Mouse (Mus musculus): ENCODE measurements around the gene Olfr224. TPM values are rescaled to one million over a fixed set of nuclear protein-coding genes. Genes with fewer than 3 reads are reported as not detected.

Gene Olfr224
- polyA plus RNA-seq, 1 experiment, result not detected

- H3K4me1 ChIP-seq (ENCODE audit: control insufficient read depth, insufficient read depth, low read length), result no peaks in the 10 kb centered on the region
- WGBS, result 83% methylated on average over 3 of the region's 3 CpGs
- no peaks in the 10 kb centered on the region for H3K27me3 ChIP-seq (ENCODE audit: control insufficient read depth, insufficient read depth, low read length)
- H3K27ac ChIP-seq (ENCODE audit: insufficient read depth, low read length), result no peak overlapping the region
- TF ChIP-seq CTCF (IDR thresholded peaks at IDR 0.05; ENCODE audit: borderline replicate concordance, insufficient read depth, low read depth, low read length) (no peak), POLR2A (IDR thresholded peaks at IDR 0.05; ENCODE audit: borderline replicate concordance, insufficient read depth, low read length) (no peak)
- H3K4me3 ChIP-seq (replicated peaks; ENCODE audit: insufficient read depth, low read depth, low read length), result no peak overlapping the region
- DNase-seq, result no peak
Measured at GRCm38 (mm10) chr11:58605228-58605627, 34.9 kb upstream of the Olfr224 start.

DNA sequence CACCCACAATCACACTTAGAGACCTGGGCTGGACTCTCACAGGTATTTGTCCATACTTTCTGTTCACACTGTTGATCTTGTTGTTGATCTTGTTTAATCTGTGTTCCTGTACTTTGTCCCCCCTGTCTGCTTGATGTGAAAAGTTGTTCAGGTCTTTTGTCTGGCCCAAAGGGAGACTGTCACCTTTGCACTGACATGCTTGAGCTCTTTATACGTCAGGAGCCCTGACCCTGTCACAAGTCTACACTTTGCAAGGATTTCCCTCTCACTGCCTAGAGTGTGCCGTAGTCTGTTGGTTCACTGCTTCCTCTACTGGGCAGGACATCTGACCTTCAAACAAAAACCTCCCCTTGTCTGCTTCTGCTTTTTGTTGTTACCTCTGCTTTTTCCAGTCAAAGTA, 34.3 kb upstream of the Olfr224 start:
- no peaks in the 10 kb centered on the region for H3K27me3 ChIP-seq (ENCODE audit: control insufficient read depth, insufficient read depth, low read length)
- H3K4me1 ChIP-seq (ENCODE audit: control insufficient read depth, insufficient read depth, low read length), result no peaks in the 10 kb centered on the region
- WGBS, result 70% methylated on average over 2 of the region's 2 CpGs
- no peak overlapping the region for H3K4me3 ChIP-seq (replicated peaks; ENCODE audit: insufficient read depth, low read depth, low read length)
- no peak for DNase-seq
- TF ChIP-seq POLR2A (IDR thresholded peaks at IDR 0.05; ENCODE audit: borderline replicate concordance, insufficient read depth, low read length) (no peak), CTCF (IDR thresholded peaks at IDR 0.05; ENCODE audit: borderline replicate concordance, insufficient read depth, low read depth, low read length) (no peak)
- H3K27ac ChIP-seq (ENCODE audit: insufficient read depth, low read length), result no peak overlapping the region

- no peak overlapping the region for H3K4me3 ChIP-seq (replicated peaks; ENCODE audit: insufficient read depth, low read depth, low read length)
- no peak for DNase-seq
- H3K27ac ChIP-seq (ENCODE audit: insufficient read depth, low read length), result no peak overlapping the region
- no peaks in the 10 kb centered on the region for H3K27me3 ChIP-seq (ENCODE audit: control insufficient read depth, insufficient read depth, low read length)
- no peaks in the 10 kb centered on the region for H3K4me1 ChIP-seq (ENCODE audit: control insufficient read depth, insufficient read depth, low read length)
- 79% methylated on average over 6 of the region's 6 CpGs for WGBS
- TF ChIP-seq POLR2A (IDR thresholded peaks at IDR 0.05; ENCODE audit: borderline replicate concordance, insufficient read depth, low read length), result no peak
- no peak for TF ChIP-seq CTCF (IDR thresholded peaks at IDR 0.05; ENCODE audit: borderline replicate concordance, insufficient read depth, low read depth, low read length)
Measured at GRCm38 (mm10) chr11:58602800-58603560, 32.6 kb upstream of the Olfr224 start.

- TF ChIP-seq CTCF (IDR thresholded peaks at IDR 0.05; ENCODE audit: borderline replicate concordance, insufficient read depth, low read depth, low read length), result no peak
- no peak for TF ChIP-seq POLR2A (IDR thresholded peaks at IDR 0.05; ENCODE audit: borderline replicate concordance, insufficient read depth, low read length)
- H3K4me1 ChIP-seq (ENCODE audit: control insufficient read depth, insufficient read depth, low read length), result no peaks in the 10 kb centered on the region
- H3K27ac ChIP-seq (ENCODE audit: insufficient read depth, low read length), result no peak overlapping the region
- no peak overlapping the region for H3K4me3 ChIP-seq (replicated peaks; ENCODE audit: insufficient read depth, low read depth, low read length)
- DNase-seq, result no peak
- H3K27me3 ChIP-seq (ENCODE audit: control insufficient read depth, insufficient read depth, low read length), result no peaks in the 10 kb centered on the region
Measured at GRCm38 (mm10) chr11:58602062-58602461, 31.7 kb upstream of the Olfr224 start.

- no peaks in the 10 kb centered on the region for H3K27me3 ChIP-seq (ENCODE audit: control insufficient read depth, insufficient read depth, low read length)
- TF ChIP-seq POLR2A (IDR thresholded peaks at IDR 0.05; ENCODE audit: borderline replicate concordance, insufficient read depth, low read length), result no peak
- no peak for TF ChIP-seq CTCF (IDR thresholded peaks at IDR 0.05; ENCODE audit: borderline replicate concordance, insufficient read depth, low read depth, low read length)
- H3K27ac ChIP-seq (ENCODE audit: insufficient read depth, low read length), result no peak overlapping the region
- DNase-seq, result no peak
- H3K4me1 ChIP-seq (ENCODE audit: control insufficient read depth, insufficient read depth, low read length), result no peaks in the 10 kb centered on the region; the same call in 1 of the 2 replicates
- no peak overlapping the region for H3K4me3 ChIP-seq (replicated peaks; ENCODE audit: insufficient read depth, low read depth, low read length)
- 74% methylated on average over 13 of the region's 13 CpGs for WGBS
Measured at GRCm38 (mm10) chr11:58597837-58598236, 27.5 kb upstream of the Olfr224 start.

DNA sequence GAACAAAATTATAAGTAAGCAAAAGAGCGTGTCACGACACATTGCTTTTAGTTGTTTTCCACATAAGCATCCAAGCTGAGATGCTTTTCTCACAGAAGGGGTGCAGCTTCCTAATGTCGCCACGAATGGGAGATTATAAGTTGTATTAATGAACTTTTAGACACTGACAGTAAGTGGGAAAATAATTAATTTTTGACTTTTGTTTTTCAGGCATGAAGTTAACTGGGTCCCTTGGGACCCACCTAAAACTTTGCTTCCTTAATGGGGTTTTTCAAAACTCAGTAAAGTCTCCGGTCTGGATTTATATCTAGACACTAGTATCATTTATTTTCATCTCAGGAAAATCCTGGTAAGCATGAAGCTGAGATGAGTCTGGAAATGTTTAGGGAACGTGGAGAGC, 24.5 kb upstream of the Olfr224 start, which contains the start of gene Olfr324:
Gene Olfr324 (plus strand): TSS at position 301 of the 400 bp plus-strand sequence.
- Histone ChIP-seq H3K4me1 (ENCODE audit: control insufficient read depth, insufficient read depth, low read length) (no peaks in the 10 kb centered on the region; the same call in 1 of the 2 replicates), H3K27me3 (ENCODE audit: control insufficient read depth, insufficient read depth, low read length) (no peaks in the 10 kb centered on the region), H3K27ac (ENCODE audit: insufficient read depth, low read length) (no peak within 1 kb of the TSS), H3K4me3 (replicated peaks; ENCODE audit: insufficient read depth, low read depth, low read length) (no peak within 1 kb of the TSS)
- no peak for DNase-seq
- 79% methylated on average over 6 of the region's 6 CpGs for WGBS
- TF ChIP-seq CTCF (IDR thresholded peaks at IDR 0.05; ENCODE audit: borderline replicate concordance, insufficient read depth, low read depth, low read length) (no peak), POLR2A (IDR thresholded peaks at IDR 0.05; ENCODE audit: borderline replicate concordance, insufficient read depth, low read length) (no peak)

- no peaks in the 10 kb centered on the region for H3K4me1 ChIP-seq (ENCODE audit: control insufficient read depth, insufficient read depth, low read length)
- no peaks in the 10 kb centered on the region for H3K27me3 ChIP-seq (ENCODE audit: control insufficient read depth, insufficient read depth, low read length)
- 40% methylated on average over 3 of the region's 3 CpGs for WGBS
- no peak for TF ChIP-seq CTCF (IDR thresholded peaks at IDR 0.05; ENCODE audit: borderline replicate concordance, insufficient read depth, low read depth, low read length)
- no peak overlapping the region for H3K4me3 ChIP-seq (replicated peaks; ENCODE audit: insufficient read depth, low read depth, low read length)
- DNase-seq, result no peak
- no peak overlapping the region for H3K27ac ChIP-seq (ENCODE audit: insufficient read depth, low read length)
Measured at GRCm38 (mm10) chr11:58588620-58589250, 18.4 kb upstream of the Olfr224 start.

DNA sequence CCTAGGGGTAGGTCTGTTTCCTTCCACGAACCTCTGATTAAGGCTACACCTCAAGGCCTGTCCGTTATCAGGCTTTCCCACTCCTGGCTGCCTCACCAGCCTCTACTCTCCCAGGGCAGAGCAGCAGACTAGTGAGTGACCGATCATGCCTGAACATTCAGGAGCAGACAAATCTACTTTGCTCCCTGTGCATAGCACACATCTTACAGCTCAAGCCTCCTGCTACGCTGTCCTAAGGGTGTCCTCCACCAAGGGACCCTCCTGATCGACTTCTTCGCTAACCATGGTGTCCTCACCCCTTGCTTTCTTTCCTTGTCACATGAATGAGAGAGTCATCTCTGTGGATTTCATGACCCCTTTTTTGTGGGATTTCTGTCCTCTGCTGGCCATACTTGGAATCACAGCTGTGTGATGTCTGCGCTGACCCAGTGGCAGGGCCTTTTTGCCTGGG, 17.6 kb upstream of the Olfr224 start:
- Histone ChIP-seq H3K4me3 (replicated peaks; ENCODE audit: insufficient read depth, low read depth, low read length) (no peak overlapping the region), H3K27me3 (ENCODE audit: control insufficient read depth, insufficient read depth, low read length) (no peaks in the 10 kb centered on the region), H3K27ac (ENCODE audit: insufficient read depth, low read length) (no peak overlapping the region), H3K4me1 (ENCODE audit: control insufficient read depth, insufficient read depth, low read length) (no peaks in the 10 kb centered on the region)
- DNase-seq, result peak; percentile 3 to 33
- TF ChIP-seq POLR2A (IDR thresholded peaks at IDR 0.05; ENCODE audit: borderline replicate concordance, insufficient read depth, low read length) (no peak), CTCF (IDR thresholded peaks at IDR 0.05; ENCODE audit: borderline replicate concordance, insufficient read depth, low read depth, low read length) (peak; percentile 28; the same call in 1 of the 2 replicates)
- 57% methylated on average over 7 of the region's 7 CpGs for WGBS
